Mouse (Mus musculus) lung, postnatal 10 days (tissue): Measurements from ENCODE around the gene Prickle1.

Experiments
- DNase-seq: peaks from one replicate; pipeline ENCODE4 v3.0.0; 2021

The Prickle1 gene

DNA sequence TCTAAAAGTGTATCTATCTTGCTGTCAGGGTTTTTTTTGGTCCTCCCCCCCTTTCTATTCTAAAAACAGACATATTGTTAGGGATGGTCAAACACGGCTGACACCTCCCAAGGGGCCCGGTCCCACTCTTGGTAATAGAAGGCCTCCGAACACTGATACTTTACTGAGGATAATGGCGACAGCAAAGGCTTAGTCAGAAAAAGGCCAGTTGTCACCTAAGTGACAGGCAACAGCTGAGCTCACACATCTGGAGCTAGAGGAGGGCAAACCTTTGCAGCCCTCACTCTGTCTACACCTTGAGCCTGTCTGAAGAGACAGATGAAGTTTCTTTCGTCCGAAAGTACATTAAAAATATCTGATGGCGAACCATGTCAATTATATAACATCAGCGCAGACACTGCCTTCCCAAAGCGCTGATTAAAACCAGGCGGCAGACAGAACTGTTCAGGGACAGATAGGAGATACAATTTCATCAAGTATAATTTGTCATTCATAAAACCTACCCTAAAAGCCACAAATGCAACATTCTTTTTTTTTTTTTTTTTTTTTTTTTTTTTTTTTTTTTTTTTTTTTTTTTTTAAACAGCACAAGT, 1.3 kb downstream of the Prickle1 start:
- no peak for DNase-seq

DNA sequence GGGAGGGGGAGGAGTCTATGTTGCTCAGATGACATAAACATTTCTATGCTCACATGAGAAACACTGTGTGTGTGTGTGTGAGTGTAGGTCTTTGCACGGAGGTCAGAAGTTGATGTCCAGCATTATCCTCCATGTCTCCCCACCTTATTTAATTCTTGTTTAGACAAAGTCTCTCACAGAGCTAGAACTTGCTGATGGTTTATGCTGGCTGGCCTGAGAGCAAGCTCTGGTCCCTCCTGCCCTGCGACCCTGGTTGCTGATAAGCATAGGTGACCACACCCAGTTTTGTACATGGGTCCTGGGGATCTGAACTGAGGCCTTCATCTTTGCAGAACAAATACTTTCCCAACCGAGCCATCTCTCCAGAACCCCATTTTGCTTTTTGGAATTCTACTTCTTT, 3.1 kb downstream of the Prickle1 start:
- DNase-seq: no peak

DNA sequence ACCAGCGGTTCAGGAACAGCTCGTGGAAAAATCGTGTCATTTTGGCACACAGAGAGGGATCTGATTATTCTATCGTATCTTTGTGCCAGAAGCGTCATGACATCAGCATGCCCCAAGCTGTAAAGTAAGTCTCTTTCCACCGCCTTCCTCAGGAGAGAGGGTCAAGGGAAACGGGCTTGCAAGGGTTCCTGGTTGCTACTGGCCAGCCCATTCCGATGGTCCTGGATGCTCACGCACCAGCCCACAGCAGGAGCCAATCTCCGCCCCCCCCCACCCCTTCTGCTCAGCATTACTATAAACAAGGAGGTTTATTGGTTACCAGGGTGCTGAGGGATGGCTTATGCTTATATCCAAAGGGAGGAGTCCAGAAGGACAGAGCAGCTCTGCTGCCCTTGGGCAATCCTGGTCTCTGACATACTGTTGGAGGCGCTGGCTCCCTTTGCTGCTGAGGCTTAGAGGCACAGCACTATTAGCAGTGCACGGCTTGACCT, 3.8 kb downstream of the Prickle1 start:
- DNase-seq: peak; percentile 71

DNA sequence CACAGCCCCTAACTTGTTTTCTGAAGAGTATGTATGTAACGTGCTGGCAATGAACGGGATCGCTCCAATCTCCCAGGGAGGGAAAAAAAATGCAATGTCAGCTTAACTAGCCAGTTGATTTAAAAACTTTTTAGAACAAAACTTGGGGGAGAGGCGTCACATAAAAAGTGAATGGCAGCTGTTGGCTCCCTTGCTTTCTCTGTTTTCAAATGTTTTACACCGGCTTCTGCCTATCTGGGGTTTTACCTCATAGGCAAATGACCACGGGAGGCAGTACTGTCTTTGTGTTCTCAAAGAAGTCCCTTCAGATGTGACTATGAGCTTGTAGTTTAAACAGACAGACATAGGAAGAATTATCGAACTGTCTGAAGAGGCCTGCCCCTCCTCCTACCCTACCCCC, 4.3 kb downstream of the Prickle1 start:
- no peak for DNase-seq

DNA sequence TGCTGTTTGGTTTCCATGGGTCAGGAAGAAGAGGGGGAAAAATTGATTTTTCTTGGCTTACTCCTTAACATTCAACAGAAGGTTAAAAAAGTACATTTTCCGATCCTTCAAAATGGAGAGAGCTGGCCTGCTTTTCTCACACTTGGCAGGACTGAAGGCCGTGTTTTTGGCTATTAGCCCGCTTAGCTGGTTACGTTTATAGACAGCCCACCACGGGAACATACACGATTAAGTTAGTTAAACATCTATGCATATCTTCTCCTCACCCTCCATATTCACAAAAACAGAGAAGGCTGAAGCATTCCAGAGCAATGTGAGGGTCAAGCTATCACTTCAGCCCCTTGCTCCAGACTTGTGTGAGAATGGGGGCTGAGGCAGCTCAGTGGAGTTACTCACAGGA, 7.3 kb downstream of the Prickle1 start:
- DNase-seq: no peak

DNA sequence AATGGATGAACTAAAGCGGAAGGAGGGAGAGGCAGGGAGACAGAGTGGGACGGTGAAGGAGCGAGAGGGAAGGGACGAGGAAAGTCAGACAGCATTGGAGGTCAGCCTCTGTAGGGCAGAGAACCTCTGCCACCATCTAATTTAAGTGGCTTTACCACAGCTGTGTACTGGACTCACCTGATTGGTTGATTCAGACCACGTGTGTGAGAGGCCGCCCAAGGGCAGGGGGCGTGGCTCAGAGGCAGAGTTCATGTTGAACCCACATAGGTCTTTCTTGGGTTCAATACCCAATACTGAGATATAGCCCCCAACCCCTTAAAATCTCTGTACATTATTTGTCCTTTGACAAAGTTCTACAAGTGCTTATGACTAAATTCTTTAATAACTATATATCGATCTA, 8.0 kb downstream of the Prickle1 start:
- DNase-seq: no peak

DNA sequence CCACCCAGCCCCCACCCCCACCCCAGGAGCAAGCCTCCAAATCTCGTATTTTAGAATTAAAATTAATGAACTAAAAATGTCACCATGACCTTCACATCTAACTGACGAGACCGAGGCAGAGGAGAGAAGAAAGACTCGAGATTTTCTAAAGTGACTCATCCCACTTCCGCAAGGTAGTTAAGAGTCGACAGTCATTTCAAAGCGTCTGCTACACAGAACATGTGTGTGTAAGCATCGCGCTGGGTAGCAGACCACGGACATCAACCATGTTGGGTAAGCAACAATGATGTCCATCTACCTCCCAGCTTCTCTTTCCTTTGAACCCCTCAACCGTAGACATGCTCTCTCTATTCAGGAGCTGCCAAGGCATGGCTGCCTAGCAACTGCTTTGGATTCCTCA, 12.6 kb downstream of the Prickle1 start:
- no peak for DNase-seq

DNA sequence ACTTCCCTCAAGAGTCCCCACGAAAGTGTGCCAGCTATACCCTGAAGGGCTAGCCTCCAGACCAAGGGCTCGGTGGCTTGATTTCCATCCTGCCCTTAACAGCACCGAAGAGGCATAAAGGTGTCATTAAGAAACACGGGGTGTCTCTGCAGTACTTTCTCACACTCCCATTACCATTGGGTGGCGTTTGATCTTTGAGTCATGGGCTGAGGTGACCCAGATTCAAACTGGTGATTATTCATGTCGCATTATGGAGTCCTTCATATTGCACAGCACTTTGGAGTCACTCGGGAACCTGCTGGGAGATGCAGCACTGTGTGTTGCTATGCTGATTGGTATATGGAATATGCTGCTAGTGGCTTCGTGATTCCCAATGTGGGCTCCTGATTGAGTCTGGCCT, 14.0 kb downstream of the Prickle1 start:
- DNase-seq: no peak

DNA sequence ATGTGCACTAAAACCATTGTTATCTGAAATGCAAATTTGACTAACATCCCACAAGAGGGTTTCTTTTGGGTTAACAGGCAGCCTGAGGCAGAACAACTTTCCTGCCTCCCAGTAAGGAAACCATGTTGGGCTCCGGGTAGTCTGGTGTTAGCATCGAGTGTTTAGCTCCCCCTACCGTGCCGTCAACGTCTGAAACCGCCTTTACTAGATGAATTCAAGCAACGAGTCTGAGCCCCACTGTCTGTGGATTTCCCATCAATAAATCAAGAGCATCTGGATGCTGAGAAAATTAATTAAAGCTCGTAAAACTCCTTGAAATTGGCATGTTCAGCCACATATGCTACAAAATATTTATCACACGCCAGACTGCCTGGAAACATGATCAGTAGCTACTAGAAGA, 15.8 kb downstream of the Prickle1 start:
- DNase-seq: peak; percentile 42

DNA sequence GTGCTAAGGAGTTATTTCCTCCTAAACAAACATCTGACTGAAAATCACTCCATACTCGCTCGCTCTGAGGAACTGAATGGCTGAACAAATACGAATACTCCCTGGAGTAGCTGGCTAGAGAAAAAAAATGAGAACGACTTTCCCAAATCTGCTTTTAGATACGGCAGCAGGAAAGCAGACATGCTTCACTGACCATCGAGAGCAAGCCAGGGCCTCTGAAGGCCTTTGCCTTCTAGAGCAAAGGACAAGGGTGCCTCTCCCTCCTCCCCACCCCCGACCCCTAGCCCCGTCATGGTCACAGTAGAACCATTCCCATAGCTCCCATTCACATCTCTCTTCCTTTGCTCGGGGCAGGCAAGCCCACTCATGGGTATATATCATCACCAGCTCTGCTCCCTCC, 16.6 kb downstream of the Prickle1 start:
- DNase-seq: no peak

DNA sequence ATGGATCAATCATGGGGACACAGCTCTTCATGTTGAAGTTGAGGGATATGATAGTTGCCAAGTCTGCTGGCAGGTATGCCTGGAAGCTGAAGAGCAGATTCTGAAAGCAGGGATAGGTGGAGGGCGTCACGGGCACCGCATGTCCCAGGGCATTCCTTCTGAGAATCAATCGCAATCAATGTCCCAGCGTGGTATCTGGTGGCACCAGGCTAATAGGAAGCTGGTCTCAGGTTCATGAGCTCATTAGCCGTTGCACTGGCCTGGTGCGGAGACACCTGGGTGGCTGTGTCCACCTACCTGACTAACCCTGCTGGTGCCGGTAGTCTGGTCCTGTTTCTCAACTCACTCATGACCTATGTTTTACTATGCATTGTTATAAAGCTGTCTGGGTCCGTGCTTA, 19.3 kb downstream of the Prickle1 start:
- DNase-seq: no peak

DNA sequence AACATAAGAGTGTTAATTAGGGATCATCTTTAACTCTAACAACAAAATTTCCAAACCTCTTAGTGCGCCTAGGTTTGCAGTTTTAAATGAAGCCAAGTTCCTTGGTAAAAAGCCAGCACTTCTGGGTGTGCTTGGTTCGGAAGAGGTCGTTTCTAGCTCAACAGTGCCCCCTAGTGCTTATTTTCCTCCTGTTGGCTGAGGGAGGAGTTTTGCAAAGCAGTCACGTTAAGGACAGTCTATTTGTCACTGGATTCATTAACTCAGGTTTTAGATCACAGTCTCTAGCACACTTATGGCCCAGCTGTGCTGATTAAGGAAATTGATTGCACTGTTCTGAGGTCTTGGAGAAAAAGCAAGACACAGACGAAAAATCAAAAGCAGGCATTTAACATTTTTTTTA, 19.8 kb downstream of the Prickle1 start:
- peak; percentile 95 for DNase-seq

DNA sequence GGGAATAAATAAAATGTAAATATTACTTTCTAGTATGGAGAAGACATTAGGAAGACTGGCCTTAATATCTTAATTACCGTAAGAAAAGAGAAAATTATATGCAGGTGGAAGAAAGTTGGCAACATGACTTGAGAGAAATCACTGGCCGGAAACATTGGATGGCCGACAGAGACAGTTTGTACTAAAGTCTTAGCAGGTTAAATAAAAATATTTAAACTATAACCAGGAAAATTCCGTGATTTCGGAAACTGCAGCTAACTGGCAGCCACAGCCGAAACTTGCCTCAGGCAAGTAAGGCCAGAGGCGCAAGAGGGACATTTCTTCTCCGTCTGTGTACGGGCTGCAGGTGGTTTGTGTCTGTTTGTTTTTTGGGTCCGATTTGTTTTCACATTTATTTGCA, 22.8 kb downstream of the Prickle1 start:
- DNase-seq: no peak

DNA sequence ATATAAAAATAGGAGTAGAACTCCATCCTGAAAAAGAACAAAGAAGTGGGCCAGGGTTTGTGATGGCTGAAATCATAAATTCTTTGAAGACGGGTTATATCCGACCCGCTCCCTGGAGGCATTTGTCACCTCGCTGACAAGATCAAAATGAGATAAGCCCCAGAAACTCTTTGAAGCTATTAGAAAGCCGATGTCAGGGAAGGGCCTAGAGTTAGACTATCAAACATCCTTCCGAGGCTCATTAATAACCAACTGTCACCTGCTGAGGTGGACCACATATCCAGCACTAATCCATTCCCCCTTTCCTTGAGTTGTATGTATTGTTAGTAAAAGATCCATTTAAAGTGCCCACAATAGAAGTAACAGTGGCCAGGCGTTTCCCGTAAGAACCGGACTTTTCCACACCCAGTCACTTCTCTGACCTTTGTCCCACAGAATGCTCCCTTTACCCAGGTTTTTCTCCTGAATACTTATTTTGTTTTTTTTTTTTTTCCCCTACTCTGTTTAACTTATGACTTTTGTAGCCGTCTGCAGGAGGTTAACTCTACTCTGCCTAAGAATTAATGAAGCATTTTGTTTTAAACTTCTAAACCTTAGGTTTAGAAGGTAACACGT, 24.7 kb downstream of the Prickle1 start:
- DNase-seq: no peak

DNA sequence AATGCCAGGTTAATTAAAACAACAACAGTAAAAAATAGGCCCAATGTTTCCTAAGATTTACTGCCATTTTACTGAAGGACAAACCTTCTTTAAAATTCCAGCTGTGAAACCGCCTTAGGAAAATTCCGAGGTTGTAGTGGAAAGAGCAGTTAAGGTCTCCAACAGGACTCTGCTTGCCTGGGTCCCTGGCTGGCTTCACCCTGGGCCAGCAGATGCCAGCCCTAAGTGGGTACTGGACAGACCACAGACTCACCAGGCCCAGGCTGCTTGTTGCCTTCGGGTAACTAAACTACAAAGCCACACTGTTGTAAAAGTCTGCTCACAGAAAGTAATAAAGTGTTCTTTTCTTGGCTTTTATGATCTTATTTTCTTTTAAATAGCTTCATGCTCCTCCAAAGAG, 26.8 kb downstream of the Prickle1 start:
- DNase-seq: no peak

DNA sequence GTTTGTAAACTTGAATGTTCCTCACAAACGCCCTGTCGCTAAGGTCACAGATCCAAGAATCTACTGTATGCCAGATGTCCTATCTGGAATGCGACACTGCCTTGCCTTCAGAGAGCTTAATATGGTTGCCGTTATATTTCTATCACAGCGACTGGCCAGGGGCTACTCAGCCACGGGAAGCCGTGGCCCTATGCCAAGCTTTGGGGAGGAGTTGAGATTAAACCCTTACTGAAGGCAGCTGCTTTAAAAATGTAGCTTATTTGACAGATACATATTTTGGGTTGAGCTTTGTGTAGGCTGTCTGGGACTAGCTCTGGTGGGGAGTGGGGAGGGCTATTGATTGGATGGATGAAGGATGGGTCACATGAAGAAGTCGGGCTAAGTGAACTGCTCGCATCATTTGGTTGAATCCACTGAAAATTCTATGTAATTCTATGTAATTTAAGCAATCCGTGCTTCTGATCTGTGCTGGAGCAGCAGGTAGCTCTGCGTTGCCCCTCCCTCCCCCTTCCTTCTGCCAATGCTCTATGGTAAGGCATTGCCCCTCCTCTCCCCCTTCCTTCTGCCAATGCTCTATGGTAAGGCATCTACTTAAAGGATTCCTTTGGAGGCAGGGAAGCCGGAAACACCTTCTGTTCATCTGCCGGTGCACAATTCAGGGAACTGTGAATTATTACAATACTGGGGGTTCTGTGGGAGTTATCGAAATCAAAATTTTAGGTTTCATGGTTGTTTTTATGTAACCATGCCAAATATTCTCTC, 28.0 kb downstream of the Prickle1 start:
- DNase-seq: peak; percentile 54

DNA sequence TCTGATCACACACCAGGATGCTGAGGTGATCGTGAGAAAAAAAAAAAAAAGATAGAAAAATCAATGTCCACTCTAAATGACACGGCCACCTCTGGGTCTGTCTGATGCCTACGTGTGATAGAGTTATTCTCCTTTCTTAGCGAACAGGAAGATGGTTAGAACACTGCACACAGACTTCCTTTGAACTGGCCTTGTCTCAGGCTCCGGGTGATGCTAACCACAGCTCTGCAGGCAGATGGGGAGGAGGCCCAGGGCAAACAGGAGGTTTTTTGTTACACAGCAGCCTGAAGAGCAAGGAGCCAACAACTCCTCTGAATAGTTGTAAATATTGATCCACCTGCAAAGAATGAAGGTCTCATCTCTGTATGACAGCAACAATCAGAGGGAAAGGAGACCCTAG, 32.2 kb downstream of the Prickle1 start:
- DNase-seq: no peak

DNA sequence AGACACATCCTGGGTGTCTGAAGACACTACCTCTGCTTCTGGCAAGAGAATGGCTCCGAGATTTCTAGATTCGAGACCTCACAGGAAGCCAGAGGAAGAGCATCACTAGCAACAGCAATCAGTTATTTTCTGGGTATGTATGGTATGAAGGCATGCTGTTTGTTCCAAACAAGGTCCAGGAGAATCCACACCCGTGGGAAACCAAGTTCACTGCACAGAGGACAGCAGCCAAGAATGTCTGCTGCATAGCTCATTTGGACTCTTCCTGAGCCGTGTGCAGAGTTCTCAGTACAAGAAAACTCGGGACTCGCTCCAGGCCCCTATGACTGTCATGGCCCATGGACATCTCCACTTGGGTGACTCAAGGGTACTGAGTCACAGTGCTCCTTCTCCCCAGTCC, 34.2 kb downstream of the Prickle1 start:
- no peak for DNase-seq

DNA sequence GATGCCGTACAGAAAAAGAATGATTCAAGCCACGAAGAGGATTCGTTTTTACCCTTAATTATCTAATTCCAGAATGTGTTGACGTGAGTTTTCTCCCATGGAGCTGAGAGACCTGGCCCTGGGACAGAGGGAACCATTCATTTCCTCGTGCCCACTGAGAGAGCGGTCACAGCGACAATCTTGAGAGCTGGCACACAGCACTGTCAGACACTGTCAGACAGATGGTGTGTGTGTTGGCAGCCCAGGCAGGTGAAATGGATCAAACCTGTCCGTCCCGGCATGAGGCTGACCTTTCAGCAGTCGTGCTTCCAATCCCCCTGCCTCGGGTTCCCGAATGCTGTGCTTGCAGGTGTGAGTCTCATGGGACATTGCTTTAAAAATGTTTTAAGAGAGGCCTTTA, 37.3 kb downstream of the Prickle1 start:
- DNase-seq: no peak

DNA sequence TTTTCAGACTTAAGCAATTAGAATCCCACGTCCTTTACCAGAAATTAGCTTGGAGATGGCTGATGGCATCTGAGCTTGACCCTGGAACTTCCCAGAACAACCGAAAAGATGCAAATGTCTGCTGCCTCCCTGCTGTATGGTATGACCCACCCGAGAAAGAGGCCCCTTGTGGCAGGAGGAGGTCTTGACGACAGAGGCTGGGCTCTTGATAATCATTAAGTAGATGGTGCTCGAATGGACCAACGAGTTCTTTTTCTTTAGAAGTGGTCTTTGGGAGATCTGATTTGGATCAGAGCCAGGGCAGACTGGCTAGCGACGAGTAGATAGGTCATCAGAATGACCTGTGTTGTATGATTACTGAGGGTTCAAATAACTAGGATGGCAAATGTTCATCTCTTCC, 40.0 kb downstream of the Prickle1 start:
- DNase-seq: no peak

DNA sequence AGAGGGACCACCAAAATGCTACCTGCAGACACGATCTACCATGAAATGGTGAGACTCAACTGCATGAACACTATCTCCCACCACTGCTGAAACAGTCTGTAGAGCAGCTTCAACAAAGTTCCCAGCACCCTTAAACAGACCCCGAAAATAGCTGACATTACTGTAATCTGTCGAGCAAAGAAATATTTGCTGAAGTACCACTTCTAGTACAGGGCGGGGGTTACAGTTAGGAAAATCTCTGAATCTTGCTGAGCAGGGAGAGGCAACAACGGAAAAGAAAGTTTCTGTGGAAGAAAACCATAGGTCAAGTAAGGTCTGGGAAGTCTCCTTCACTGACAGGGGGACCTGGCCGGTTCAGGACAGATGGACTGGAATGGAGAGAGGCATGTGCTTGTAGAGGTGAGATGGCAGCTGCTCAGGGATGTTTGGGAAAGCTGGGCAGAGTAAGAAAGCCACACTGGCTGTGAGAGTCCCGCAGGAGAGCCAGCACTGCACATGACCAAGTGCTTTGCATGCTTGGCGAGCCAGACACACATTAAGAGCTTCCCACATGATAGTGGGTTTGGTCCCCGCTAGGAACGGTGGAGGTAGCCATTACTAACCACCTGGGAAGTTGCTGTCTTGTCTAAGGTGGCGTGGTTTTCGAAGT, 41.4 kb downstream of the Prickle1 start:
- no peak for DNase-seq

DNA sequence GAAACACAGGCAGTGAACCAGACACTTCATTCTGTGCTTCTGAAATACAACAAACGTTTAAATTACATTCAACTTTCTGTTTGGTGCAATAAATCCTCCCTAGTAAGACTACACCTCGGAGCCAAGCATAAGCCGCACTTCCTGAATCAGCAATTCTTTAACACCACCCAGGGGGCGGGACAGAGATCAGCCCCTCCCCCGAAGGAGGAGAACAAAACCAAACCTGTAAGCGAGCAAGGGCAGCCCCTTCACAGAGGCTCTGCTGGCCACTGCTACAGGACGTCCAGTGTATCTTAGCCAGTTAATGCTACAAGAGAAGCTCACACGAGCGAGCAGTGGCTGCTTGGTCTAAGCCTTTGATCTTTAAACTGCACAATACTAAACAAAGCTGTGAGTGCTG, 43.5 kb downstream of the Prickle1 start:
- peak; percentile 88 for DNase-seq

DNA sequence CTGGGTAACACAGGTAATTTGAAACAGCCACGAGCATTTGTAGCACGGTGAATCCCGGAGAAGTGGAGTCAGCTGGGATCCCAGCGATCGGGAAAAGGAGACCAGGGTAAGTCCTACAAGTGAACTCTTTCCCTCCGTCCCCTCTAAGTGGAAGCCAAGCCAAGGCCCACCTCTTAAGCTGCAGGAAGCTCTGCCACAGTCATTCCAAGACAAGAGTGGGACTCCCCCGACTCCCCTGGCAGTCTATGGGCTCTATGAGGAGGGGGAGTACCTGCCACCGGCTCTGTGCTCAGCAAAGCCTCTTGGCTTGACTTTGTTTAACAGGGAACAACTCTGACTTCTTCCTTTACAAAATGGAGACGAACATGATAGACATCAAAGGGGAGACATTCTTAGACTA, 47.4 kb downstream of the Prickle1 start:
- no peak for DNase-seq

DNA sequence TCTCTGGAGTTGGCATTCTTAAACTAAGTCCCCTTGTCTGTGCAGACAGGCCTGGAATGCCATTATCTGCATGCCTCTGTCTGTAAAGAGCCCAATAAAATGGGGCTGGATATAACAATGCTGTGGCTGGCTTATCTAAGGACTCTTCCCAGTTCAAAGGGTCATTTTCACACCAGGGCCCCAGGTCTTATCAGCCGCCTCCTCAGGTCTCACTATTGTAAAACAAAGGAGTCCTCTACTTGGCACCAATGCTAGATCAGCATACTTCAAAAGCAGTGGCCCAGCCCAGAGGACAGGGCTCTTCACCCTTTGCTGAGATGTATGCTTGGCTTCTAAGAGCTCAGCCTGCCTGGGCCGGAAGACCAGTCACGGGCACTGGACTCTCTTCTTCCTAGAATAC, 56.3 kb downstream of the Prickle1 start:
- DNase-seq: no peak
